Mouse (Mus musculus): ENCODE data around the gene Ndufa11. TPM values are rescaled to one million over a fixed set of nuclear protein-coding genes. Genes with fewer than 3 reads are reported as not detected.

The Ndufa11 gene
- polyA plus RNA-seq (2014; fragmentation: Nextera tagmentation; extraction: Ambion mirVana): 363 and 381 TPM in 2 replicates

DNA sequence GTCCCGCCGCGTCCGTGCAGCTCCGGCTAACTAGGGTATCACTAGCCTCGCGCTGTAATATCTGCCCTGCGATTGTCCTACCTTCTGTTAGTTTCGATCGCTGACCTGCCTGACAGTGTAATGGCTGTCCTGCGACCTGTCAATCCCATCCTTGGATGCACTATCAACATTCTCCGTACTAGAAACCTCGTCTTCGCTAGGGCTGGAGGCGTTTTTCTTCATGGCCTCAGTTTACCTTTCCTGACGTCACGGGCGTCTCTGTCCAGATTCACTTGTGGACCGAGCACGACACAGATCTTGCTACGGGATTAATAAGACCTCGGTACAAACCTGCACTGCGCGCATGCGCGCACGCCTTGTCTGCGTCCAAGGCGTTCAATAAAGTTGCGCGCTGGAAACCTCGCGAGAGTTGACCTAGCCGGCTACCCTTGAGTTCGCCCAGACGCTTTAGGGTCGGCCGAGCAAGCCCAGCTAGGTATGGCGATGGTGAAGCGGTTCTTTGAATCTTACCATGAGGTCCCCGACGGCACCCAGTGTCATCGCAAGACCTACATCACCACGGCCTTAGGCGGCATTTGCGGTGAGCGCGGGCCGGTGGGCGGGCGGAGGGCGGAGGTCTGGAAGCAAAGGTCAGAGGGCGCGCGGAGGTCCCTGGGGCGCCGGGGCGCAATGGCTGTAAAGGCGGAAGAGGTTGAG, at the start of gene Ndufa11, which contains the start of gene Vmac:
Gene Ndufa11, plus strand, starts transcription at position 405 of the 696 bp plus-strand sequence.
Gene Vmac, minus strand, starts transcription at position 660 of the 696 bp plus-strand sequence.
- Histone ChIP-seq H3K4me2 (replicated peaks; ENCODE audit: low read depth, low read length) (peak within 1 kb of the TSS; percentile 62), H3K4me3 (ENCODE audit: low read depth, low read length) (peak within 1 kb of the TSS; percentile 79), H3K36me3 (ENCODE audit: control insufficient read depth, insufficient read depth, low read length) (0 out of 2 replicates have a peak, but pooled peaks cover 5% of the 10 kb centered on the region), H3K4me1 (replicated peaks; ENCODE audit: control insufficient read depth, insufficient read depth, low read length) (0 out of 2 replicates have a peak, but pooled peaks cover 5% of the 10 kb centered on the region), H3K27ac (ENCODE audit: low read depth, low read length) (peak within 1 kb of the TSS; percentile 72), H3K9ac (ENCODE audit: low read depth, low read length) (peak within 1 kb of the TSS; percentile 89), H3K9me3 (ENCODE audit: control insufficient read depth, low read length) (no peaks in the 10 kb centered on the region), H3K27me3 (ENCODE audit: control insufficient read depth, insufficient read depth, low read length) (no peaks in the 10 kb centered on the region)
- DNase-seq (ENCODE audit: low spot score) (peak; percentile 100), ATAC-seq (ENCODE audit: low FRiP score) (peak; percentile 79)
- under 1% methylated on average over 59 of the region's 59 CpGs for WGBS

GRCm38 (mm10) chr17:56668384-56669144, 49.0 kb upstream of the Ndufa11 start:
- no peaks in the 10 kb centered on the region for H3K9me3 ChIP-seq (ENCODE audit: control insufficient read depth, low read length)
- H3K27me3 ChIP-seq (ENCODE audit: control insufficient read depth, insufficient read depth, low read length): no peaks in the 10 kb centered on the region
- ATAC-seq (ENCODE audit: low FRiP score) (peak; percentile 5), DNase-seq (ENCODE audit: low spot score) (peak; percentile 94)
- peak overlapping the region; percentile 25 for H3K9ac ChIP-seq (ENCODE audit: low read depth, low read length)
- H3K4me1 ChIP-seq (replicated peaks; ENCODE audit: control insufficient read depth, insufficient read depth, low read length): no peaks in the 10 kb centered on the region
- no peak overlapping the region for H3K27ac ChIP-seq (ENCODE audit: low read depth, low read length)
- H3K36me3 ChIP-seq (ENCODE audit: control insufficient read depth, insufficient read depth, low read length): no peaks in the 10 kb centered on the region
- H3K4me2 ChIP-seq (replicated peaks; ENCODE audit: low read depth, low read length): peak overlapping the region; percentile 57
- peak overlapping the region; percentile 24 for H3K4me3 ChIP-seq (ENCODE audit: low read depth, low read length)
- WGBS: 6% methylated on average over 31 of the region's 31 CpGs

DNA sequence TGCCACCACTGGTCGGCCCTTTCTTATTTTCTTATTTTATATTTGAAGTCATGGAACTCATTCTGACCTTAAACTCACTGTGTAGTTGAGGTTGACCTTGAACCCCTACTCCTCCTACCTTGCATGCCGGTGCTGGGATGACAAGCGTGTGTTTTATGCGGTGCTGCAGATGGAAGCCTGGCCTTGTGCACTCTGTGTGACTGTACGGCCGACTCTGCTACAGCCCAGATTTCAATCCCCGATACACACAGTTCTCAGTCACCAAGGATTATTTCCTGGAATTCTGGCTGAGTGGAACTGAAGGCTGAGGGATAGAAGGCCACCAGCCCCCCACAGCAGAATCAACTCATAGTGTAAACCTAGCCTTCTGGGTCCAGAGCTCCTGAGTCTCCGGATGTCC, 47.8 kb upstream of the Ndufa11 start:
- Histone ChIP-seq H3K27me3 (ENCODE audit: control insufficient read depth, insufficient read depth, low read length) (no peaks in the 10 kb centered on the region), H3K4me2 (replicated peaks; ENCODE audit: low read depth, low read length) (no peak overlapping the region), H3K4me3 (ENCODE audit: low read depth, low read length) (no peak overlapping the region), H3K4me1 (replicated peaks; ENCODE audit: control insufficient read depth, insufficient read depth, low read length) (peaks cover 6% of the 10 kb centered on the region; the same call in 1 of the 2 replicates), H3K27ac (ENCODE audit: low read depth, low read length) (no peak overlapping the region), H3K36me3 (ENCODE audit: control insufficient read depth, insufficient read depth, low read length) (no peaks in the 10 kb centered on the region), H3K9me3 (ENCODE audit: control insufficient read depth, low read length) (no peaks in the 10 kb centered on the region), H3K9ac (ENCODE audit: low read depth, low read length) (no peak overlapping the region)
- no peak for DNase-seq (ENCODE audit: low spot score)
- no peak for ATAC-seq (ENCODE audit: low FRiP score)
- 89% methylated on average over 8 of the region's 8 CpGs for WGBS

DNA sequence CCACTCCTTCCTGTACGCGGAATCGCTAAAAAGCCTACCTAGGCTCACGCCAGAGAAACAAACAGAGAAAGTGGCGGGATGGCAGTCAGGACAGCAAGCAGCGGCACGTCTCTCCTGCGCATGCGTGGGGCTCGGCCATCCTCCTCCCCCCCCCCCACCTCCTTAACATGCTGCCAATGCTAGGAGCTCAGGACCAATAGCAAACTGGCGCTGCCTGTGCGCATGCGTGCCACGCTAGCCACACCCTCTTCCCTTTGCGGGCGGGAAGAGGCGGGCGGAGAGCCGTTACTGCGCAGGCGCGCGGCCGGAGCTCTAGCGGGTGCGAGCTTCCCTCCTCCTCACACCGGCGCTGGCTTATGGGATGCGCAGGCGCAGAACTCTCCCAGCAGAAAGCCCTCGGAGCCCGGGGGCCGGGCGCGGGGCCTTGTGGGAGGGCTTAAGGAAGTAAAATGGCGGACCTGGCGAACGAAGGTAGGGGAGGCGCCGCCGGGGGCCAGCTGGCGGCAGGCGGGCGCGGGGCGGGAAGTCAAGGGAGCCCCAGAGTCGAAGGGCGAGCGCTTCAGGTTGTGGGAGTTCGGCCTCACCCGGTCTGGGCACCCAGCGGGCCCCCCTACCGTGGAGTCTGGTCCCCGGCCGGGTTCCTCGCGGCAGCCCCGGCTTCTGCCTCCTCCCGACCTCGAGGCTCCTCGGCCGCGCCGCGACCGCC, 44.5 kb upstream of the Ndufa11 start, which contains the start of gene Ranbp3:
Gene Ranbp3, plus strand, starts transcription at position 354 of the 706 bp plus-strand sequence.
- peak within 1 kb of the TSS; percentile 68 for H3K27ac ChIP-seq (ENCODE audit: low read depth, low read length)
- H3K9ac ChIP-seq (ENCODE audit: low read depth, low read length): peak within 1 kb of the TSS; percentile 97
- no peaks in the 10 kb centered on the region for H3K27me3 ChIP-seq (ENCODE audit: control insufficient read depth, insufficient read depth, low read length)
- H3K9me3 ChIP-seq (ENCODE audit: control insufficient read depth, low read length): no peaks in the 10 kb centered on the region
- peak within 1 kb of the TSS; percentile 97 for H3K4me3 ChIP-seq (ENCODE audit: low read depth, low read length)
- ATAC-seq (ENCODE audit: low FRiP score): peak; percentile 92
- H3K4me2 ChIP-seq (replicated peaks; ENCODE audit: low read depth, low read length): peak within 1 kb of the TSS; percentile 84
- peaks cover 8% of the 10 kb centered on the region; the same call in 1 of the 2 replicates for H3K4me1 ChIP-seq (replicated peaks; ENCODE audit: control insufficient read depth, insufficient read depth, low read length)
- peak; percentile 100 for DNase-seq (ENCODE audit: low spot score)
- H3K36me3 ChIP-seq (ENCODE audit: control insufficient read depth, insufficient read depth, low read length): peaks cover 3% of the 10 kb centered on the region; the same call in 1 of the 2 replicates
- WGBS: 2% methylated on average over 44 of the region's 66 CpGs

GRCm38 (mm10) chr17:56673647-56674416, 43.7 kb upstream of the Ndufa11 start:
- H3K4me2 ChIP-seq (replicated peaks; ENCODE audit: low read depth, low read length): peak overlapping the region; percentile 84
- H3K36me3 ChIP-seq (ENCODE audit: control insufficient read depth, insufficient read depth, low read length): peaks cover 3% of the 10 kb centered on the region; the same call in 1 of the 2 replicates
- peak overlapping the region; percentile 97 for H3K9ac ChIP-seq (ENCODE audit: low read depth, low read length)
- DNase-seq (ENCODE audit: low spot score) (no peak), ATAC-seq (ENCODE audit: low FRiP score) (no peak; the same call in 1 of the 2 replicates)
- WGBS: 4% methylated on average over 23 of the region's 37 CpGs
- H3K27ac ChIP-seq (ENCODE audit: low read depth, low read length): peak overlapping the region; percentile 68
- H3K9me3 ChIP-seq (ENCODE audit: control insufficient read depth, low read length): no peaks in the 10 kb centered on the region
- H3K4me3 ChIP-seq (ENCODE audit: low read depth, low read length): peak overlapping the region; percentile 97
- H3K27me3 ChIP-seq (ENCODE audit: control insufficient read depth, insufficient read depth, low read length): no peaks in the 10 kb centered on the region
- H3K4me1 ChIP-seq (replicated peaks; ENCODE audit: control insufficient read depth, insufficient read depth, low read length): peaks cover 8% of the 10 kb centered on the region; the same call in 1 of the 2 replicates

- Histone ChIP-seq H3K27me3 (ENCODE audit: control insufficient read depth, insufficient read depth, low read length) (no peaks in the 10 kb centered on the region), H3K27ac (ENCODE audit: low read depth, low read length) (no peak overlapping the region), H3K4me3 (ENCODE audit: low read depth, low read length) (no peak overlapping the region), H3K9ac (ENCODE audit: low read depth, low read length) (no peak overlapping the region), H3K9me3 (ENCODE audit: control insufficient read depth, low read length) (no peaks in the 10 kb centered on the region), H3K36me3 (ENCODE audit: control insufficient read depth, insufficient read depth, low read length) (peaks cover 7% of the 10 kb centered on the region; the same call in 1 of the 2 replicates), H3K4me2 (replicated peaks; ENCODE audit: low read depth, low read length) (no peak overlapping the region), H3K4me1 (replicated peaks; ENCODE audit: control insufficient read depth, insufficient read depth, low read length) (no peaks in the 10 kb centered on the region)
- ATAC-seq (ENCODE audit: low FRiP score) (no peak), DNase-seq (ENCODE audit: low spot score) (no peak)
- WGBS: 85% methylated on average over 4 of the region's 4 CpGs
Observed at GRCm38 (mm10) chr17:56681791-56682190, 35.8 kb upstream of the Ndufa11 start.

DNA sequence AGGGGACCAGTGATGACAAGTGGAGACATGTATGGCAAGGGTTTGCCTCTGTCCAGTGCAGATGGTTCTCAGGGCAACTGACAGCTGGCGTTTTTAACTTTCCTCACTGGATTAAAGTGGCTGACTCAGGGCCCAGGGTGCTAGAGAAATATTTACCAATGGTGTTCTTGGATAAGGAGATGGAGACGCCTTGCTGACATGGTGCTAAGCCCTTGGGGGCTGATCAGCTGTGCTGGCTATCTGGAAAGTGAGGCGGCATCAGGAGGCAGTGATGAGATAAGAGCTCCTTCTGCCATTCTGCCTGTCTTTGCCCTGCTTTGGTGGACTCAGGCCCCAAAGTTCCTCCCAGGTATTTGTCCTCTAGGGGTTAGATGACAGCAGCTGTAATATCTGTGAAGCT, 34.7 kb upstream of the Ndufa11 start:
- Histone ChIP-seq H3K9ac (ENCODE audit: low read depth, low read length) (no peak overlapping the region), H3K36me3 (ENCODE audit: control insufficient read depth, insufficient read depth, low read length) (peaks cover 4% of the 10 kb centered on the region; the same call in 1 of the 2 replicates), H3K4me3 (ENCODE audit: low read depth, low read length) (no peak overlapping the region), H3K4me1 (replicated peaks; ENCODE audit: control insufficient read depth, insufficient read depth, low read length) (no peaks in the 10 kb centered on the region), H3K27me3 (ENCODE audit: control insufficient read depth, insufficient read depth, low read length) (no peaks in the 10 kb centered on the region), H3K4me2 (replicated peaks; ENCODE audit: low read depth, low read length) (no peak overlapping the region), H3K27ac (ENCODE audit: low read depth, low read length) (no peak overlapping the region), H3K9me3 (ENCODE audit: control insufficient read depth, low read length) (no peaks in the 10 kb centered on the region)
- no peak for ATAC-seq (ENCODE audit: low FRiP score)
- no peak for DNase-seq (ENCODE audit: low spot score)
- 91% methylated on average over 3 of the region's 3 CpGs for WGBS
